Mouse (Mus musculus): ENCODE results near the gene Atrip.

GRCm38 (mm10) chr9:109111591-109111990 lies 37.7 kb upstream of the Atrip start:
- no peak for TF ChIP-seq POLR2A (IDR thresholded peaks at IDR 0.05; ENCODE audit: borderline replicate concordance, extremely low read depth, low read depth, low read length)
- TF ChIP-seq CTCF (IDR thresholded peaks at IDR 0.05; ENCODE audit: insufficient read depth, low read length) = no peak
